Mouse (Mus musculus): Measurements from ENCODE around the gene Tram2.

DNA sequence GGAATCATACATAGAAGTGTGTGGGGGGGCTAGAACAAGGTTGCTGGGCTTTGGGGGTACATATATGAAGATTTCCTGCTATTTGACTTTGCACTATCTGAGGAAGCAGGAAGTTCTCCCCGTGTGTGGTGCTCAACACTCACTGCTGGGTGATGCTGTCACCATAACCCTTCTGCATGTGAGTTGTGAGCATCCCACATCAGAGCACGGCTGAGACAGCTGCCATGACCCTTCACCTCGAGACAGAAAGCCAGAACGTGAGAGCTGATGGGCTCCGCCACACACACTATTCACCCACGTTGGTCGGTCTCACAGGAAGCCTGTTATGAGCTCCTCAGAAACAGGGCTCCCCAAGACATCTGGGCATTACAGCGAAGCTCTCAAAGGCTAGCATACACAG is 74.4 kb downstream of the Tram2 start:
- TF ChIP-seq CTCF (IDR thresholded peaks at IDR 0.05; ENCODE audit: extremely low read depth, insufficient read depth, low read length) = no peak
- no peak for TF ChIP-seq POLR2A (IDR thresholded peaks at IDR 0.05; ENCODE audit: extremely low read depth, insufficient read depth, low read length)
